Mouse (Mus musculus): ENCODE measurements around the gene Slco1c1.
"Not testable (repeated sequence)": the region's sequence is repeated elsewhere in the genome, so short reads cannot be mapped to it uniquely, and the experiment has no call there.

Slco1c1 gene

DNA sequence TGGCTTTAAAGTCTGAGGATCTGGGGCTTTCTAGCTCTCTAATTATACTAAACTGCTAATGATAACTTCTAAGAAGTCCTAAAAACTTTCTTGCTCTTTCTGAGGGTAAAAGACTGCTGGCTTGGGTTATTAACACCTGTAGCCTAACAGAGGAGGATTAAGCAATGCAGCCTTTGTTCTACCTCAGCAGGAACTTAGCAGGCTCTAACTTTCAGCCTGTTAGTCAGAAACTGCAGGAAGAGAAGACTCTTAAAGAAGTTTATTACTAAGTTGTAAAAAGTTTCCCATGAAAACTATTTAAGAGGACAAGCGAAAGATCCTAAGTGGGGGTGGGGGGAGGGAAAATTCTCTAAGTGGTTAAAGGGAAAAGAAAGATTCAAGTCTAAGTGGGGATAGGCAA is 65.8 kb downstream of the Slco1c1 start:
- DNase-seq (ENCODE audit: low read depth) = no peak

DNA sequence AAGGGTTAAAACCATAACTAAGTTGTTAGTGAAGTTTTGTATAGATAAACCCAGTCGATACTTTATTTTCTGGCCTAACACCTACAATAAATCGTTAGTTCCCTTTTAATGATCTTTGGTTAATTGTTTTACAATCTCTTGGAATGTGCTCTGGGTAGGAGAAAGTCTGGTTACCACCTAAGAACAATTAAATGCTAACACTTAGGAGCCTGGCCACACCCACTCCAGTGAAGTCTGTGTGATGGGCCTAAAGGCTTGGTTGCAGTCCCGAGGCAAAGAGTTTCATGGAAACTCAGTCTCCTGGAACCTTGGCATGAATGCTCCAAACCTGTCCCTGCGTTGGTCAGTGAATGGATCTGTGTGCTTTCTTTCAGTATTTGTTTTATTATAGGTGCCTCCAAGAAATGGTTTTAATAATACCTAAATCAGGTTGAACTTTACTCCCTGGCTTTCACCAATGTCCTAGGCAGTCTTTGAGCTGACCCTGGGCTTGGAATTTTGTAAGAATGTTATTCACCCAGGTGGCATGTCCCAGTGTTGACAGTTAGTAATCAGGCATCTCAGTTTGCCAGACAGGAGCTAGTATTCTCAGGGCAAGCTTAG is 66.5 kb downstream of the Slco1c1 start:
- DNase-seq (ENCODE audit: low read depth) = not testable (repeated sequence)

DNA sequence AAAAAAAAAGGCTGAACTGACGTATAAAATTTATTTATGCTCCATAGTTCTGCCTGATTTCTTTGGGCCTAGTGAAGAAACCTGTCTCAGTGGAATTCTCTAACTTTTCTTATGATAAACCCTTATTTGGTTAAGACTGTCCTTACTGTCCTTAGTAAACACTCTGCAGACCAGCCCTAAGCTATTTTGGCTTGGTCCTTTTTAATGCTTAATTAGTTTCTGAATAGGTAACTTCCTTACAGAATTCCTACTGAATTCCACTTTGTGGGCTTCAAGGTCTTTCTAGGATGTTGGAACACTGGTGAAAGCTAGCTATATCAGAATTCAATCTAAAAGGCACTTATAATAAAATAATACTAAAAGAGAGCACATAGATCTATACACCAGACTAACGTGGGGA is 71.9 kb downstream of the Slco1c1 start:
- no peak for DNase-seq (ENCODE audit: low read depth)

DNA sequence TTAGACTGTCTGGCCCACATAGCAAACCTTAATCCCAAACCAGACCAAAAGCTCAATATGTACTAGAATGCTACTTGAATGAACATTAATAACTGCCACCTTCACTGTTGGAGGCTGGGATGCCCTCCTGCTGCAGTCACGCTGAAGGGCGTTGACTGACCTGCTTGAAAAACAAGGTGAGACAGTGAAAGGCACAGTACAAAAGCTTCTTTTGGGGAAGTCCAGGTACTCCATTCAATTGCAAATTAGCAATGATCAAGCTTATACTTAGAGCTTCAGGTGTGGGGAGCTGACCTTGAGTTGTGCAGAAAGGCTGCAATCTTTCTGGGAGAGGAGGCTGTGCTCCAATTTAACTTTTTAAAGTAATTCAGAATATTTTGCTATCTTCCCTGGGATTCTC is 72.9 kb downstream of the Slco1c1 start:
- no peak for DNase-seq (ENCODE audit: low read depth)

DNA sequence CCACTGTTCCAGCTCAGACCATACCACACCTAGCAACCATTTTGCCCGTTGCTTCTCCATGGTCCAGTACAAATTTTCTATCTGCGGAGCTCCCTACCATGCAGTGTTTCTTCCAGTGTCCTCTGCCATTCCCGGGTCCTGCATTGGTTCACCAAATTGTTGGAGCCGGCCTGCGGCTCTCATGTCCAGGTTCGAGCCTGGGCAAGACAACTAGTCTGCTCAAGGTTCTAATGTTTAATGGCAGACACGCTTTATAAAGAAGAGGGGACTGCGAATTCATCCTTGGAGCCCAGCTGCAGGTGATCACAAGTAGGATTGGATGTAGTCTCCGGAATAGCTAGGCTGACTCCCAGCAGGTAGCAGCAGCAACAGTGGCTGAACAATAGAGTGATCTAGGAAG is 76.8 kb downstream of the Slco1c1 start:
- DNase-seq (ENCODE audit: low read depth) = no peak

DNA sequence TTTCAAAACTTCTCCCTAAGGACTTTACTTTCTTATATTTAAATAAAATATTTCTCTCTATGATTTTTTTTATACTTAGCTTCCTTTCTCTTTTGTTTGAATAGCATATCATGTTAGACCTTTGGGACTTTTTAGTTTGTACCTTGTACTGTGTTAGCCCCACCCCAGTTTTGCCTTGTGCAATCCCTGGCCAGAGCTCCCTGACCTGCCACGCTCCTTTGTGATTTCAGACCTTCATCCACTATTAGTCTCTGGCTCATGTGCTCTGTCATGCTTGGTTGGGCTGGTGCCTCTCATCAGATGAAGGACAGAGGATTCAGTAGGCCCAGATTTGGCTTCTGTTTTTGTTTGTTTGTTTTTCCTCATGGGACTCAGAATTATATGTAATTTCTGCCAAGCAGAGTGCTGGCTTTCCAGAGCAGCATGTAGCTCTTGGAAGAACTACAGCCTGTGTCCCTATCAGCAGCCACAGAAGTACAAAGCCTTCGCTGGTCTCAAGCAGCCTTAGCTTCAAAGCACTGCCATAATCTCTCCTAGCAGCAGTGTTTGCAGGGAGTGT is 86.6 kb downstream of the Slco1c1 start:
- no peak for DNase-seq (ENCODE audit: low read depth)

DNA sequence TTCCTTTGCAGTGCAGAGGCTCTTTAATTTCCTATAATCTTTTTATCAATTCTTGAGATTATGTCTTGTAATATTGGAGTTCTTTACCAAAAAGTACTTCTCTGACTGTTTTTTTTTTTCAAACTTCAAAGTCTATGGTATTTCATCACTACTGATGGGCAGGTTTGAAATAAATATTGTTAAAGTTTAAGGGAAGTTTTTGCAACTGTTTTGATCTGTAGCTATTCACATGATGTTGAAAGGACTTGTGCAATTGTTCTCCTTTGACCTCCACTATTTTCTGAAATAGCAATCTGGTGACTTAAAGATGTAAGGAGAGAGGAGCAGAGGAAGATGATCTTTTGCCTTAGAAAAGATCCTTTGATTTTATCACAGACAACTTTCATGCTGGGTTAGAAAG is 89.8 kb downstream of the Slco1c1 start:
- no peak for DNase-seq (ENCODE audit: low read depth)

DNA sequence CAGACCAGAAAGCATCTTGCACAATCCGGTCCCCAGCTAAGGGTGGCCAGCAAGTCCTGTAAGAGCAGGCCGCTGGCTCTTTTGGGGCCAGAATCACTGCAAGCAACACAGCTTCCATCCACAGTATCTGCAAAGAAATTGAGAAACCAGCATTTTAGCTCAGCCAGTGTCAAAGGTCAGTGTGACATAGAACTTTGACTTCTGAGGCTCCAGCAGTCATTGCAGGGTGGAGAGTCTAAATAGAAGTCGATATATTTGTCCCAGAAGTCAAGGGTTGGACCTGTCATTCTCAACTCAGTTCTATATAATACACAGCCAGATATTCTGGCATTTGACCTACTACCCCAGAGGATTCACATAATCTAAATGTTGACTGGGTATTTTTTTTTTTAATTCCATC is 91.2 kb downstream of the Slco1c1 start:
- no peak for DNase-seq (ENCODE audit: low read depth)

Data from NIH3T3 (cell line).